Mouse (Mus musculus) heart, embryonic 14.5 days (tissue): ENCODE data around the gene Rtca. TPM values are rescaled to one million over a fixed set of nuclear protein-coding genes. Genes with fewer than 3 reads are reported as not detected.

Source experiments
- ATAC-seq: fragments of 200-750 bp; cut with Nextera tagmentation; 2 replicates; pipeline ENCODE4 v1.8.0; 2017; ENCODE audit warnings: low read depth, moderate TSS enrichment; ENCODE audit not compliant: insufficient number of reproducible peaks, insufficient read depth, low FRiP score
- H3K27ac ChIP-seq, 2 experiments: fragments of 200-500 bp in 1 of 2; fragments of 300-500 bp in 1 of 2; sonication (generic) in 1 of 2; replicated peaks in 1 of 2; 2 replicates each; pipeline ENCODE4 v1.5.1; 2012 to 2014; ENCODE audit warnings: low read depth in 2 of 2, low read length in 2 of 2, control low read depth in 1 of 2, mild to moderate bottlenecking in 1 of 2, mixed read lengths in 1 of 2; ENCODE audit not compliant: control insufficient read depth in 1 of 2, insufficient read depth in 1 of 2
- H3K27me3 ChIP-seq: fragments of 300-500 bp; sonication (generic); 2 replicates; pipeline ENCODE4 v1.6.1; 2014; ENCODE audit warnings: mild to moderate bottlenecking, low read length, control low read depth; ENCODE audit not compliant: control insufficient read depth, insufficient read depth
- H3K36me3 ChIP-seq: fragments of 300-500 bp; sonication (generic); 2 replicates; pipeline ENCODE4 v1.6.1; 2014; ENCODE audit warnings: mild to moderate bottlenecking, control low read depth, low read length, mixed read lengths; ENCODE audit not compliant: control insufficient read depth, insufficient read depth
- H3K4me1 ChIP-seq, 2 experiments: fragments of 200-500 bp in 1 of 2; fragments of 300-500 bp in 1 of 2; sonication (generic) in 1 of 2; 2 replicates each; pipeline ENCODE4 v1.6.1; 2012 to 2014; ENCODE audit warnings: low read length in 2 of 2, control low read depth in 1 of 2, mixed read lengths in 1 of 2; ENCODE audit not compliant: control insufficient read depth in 2 of 2, insufficient read depth in 2 of 2
- H3K4me2 ChIP-seq: fragments of 300-500 bp; sonication (generic); 2 replicates; pipeline ENCODE4 v1.6.1; 2014; ENCODE audit warnings: mild to moderate bottlenecking, low read length
- H3K4me3 ChIP-seq, 2 experiments: fragments of 200-500 bp in 1 of 2; fragments of 300-500 bp in 1 of 2; sonication (generic) in 1 of 2; 2 replicates each; pipeline ENCODE4 v1.5.1; 2012 to 2014; ENCODE audit warnings: low read length in 2 of 2, mild to moderate bottlenecking in 2 of 2, control low read depth in 1 of 2, low read depth in 1 of 2, moderate library complexity in 1 of 2; ENCODE audit not compliant: control insufficient read depth in 1 of 2, insufficient read depth in 1 of 2
- H3K9ac ChIP-seq: fragments of 300-500 bp; sonication (generic); 2 replicates; pipeline ENCODE4 v1.6.1; 2014; ENCODE audit warnings: mild to moderate bottlenecking, low read length
- H3K9me3 ChIP-seq: fragments of 300-500 bp; sonication (generic); 2 replicates; pipeline ENCODE4 v1.6.1; 2016; ENCODE audit warnings: low read length, control low read depth; ENCODE audit not compliant: control insufficient read depth
- WGBS: fragments of 180-500 bp; shearing (Covaris S2); extraction: QIAGEN DNeasy Blood & Tissue Kit; methylation state at CpG from one replicate; pipeline ENCODE4 v1.1.7; 2014; 5-methylcytosine and 5-hydroxymethylcytosine counted together
- polyA plus RNA-seq: library from polyadenylated mRNA; unstranded; fragments of >200 nt; fragmentation: Nextera tagmentation; extraction: Ambion mirVana; gene quantifications from 2 replicates; pipeline ENCODE4 v1.2.1, GENCODE M21; 2014

Rtca gene
- polyA plus RNA-seq = 52.2 and 54.5 TPM in 2 replicates

- no peaks in the 10 kb centered on the region for H3K9me3 ChIP-seq
- peaks cover 6 to 11% of the 10 kb centered on the region in 2 experiments for H3K4me1 ChIP-seq
- ATAC-seq = peak; percentile 90
- peaks cover 38% of the 10 kb centered on the region for H3K36me3 ChIP-seq
- peak within 1 kb of the TSS; percentile 85 for H3K9ac ChIP-seq
- H3K27me3 ChIP-seq = no peaks in the 10 kb centered on the region
- WGBS = under 1% methylated on average over 41 of the region's 44 CpGs
- H3K4me3 ChIP-seq = peak within 1 kb of the TSS; percentile 88 to 94
- H3K4me2 ChIP-seq = peak within 1 kb of the TSS; percentile 79
- H3K27ac ChIP-seq = peak within 1 kb of the TSS in 1 of 2 experiments; percentile 55; a peak in 2 of 4 replicates
Observed at GRCm38 (mm10) chr3:116507772-116508351, at the start of gene Rtca. Gene Rtca (minus strand): TSS chr3:116508208.

DNA sequence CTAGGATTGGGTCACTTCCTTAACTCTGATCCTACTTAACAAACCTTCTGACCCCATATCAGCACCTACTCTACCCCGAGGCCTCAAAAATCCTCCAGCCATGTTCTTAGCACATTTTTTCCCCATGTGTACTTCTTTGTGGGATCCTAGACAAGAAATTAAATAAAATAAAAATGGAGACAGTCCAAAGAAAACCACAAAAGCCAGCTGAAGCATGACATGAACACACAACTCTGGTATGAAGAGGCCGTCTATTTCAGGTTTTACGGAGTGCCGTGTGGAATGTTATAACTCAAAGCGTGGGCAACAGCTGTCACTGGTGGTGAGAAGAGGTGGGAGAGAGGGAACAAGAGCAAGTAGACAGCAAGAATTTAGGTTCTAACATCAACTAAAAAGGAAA is 43.4 kb upstream of the Rtca start:
- Histone ChIP-seq H3K27ac (no peak overlapping the region), H3K4me2 (no peak overlapping the region), H3K4me1 (no peaks in the 10 kb centered on the region), H3K9ac (no peak overlapping the region), H3K27me3 (no peaks in the 10 kb centered on the region), H3K9me3 (no peaks in the 10 kb centered on the region), H3K4me3 (no peak overlapping the region), H3K36me3 (peaks cover 39% of the 10 kb centered on the region)
- WGBS = 84% methylated on average over 5 of the region's 5 CpGs
- ATAC-seq = no peak

DNA sequence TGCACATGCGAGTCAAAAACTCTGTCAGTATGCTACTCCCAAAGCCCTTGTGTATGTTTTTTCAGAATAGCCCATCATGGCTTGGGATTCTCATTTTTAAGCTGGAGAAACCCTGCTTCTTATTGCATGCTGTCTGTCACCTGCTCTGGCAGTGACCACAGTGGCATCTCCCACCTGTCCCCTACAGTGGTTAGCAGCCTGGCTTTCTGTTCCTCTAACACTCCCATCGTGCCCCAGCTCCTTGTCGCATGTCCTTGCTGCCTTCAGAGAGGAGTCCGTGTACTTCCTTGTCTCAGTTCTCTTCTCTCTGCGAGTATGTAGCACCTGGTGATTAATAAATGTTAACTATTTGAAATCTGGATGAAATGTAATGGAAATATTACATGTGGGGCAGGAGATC is 39.4 kb upstream of the Rtca start:
- Histone ChIP-seq H3K27me3 (no peaks in the 10 kb centered on the region), H3K4me2 (no peak overlapping the region), H3K36me3 (peaks cover 68% of the 10 kb centered on the region), H3K9me3 (no peaks in the 10 kb centered on the region), H3K27ac (no peak overlapping the region), H3K4me1 (peaks cover 0 to 2% of the 10 kb centered on the region in 2 experiments; a peak in 1 of 4 replicates), H3K9ac (no peak overlapping the region), H3K4me3 (no peak overlapping the region)
- 92% methylated on average over 5 of the region's 5 CpGs for WGBS
- no peak for ATAC-seq

DNA sequence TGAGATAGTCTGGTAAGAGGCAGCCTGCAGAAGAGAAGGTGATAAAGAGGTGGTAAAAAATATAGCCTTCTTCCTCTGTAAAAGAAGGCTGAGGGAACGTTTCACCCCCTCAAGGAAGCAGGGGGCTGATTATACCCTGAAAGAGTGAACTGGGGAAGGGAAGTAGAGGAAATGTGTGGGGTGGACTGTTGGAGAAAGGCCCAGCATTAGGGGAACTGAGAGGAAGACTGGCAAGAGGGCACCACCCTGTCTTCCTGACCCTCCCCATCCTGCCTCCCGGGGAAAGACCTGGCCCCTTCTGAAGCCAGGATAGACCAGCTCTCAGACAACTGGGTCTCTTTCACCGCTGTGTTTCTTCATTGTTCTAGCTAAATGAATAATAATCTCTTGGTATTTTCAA is 34.5 kb upstream of the Rtca start:
- ATAC-seq = no peak
- H3K9ac ChIP-seq = no peak overlapping the region
- H3K4me3 ChIP-seq = no peak overlapping the region
- H3K27ac ChIP-seq = peak overlapping the region; percentile 3 to 30; a peak in 3 of 4 replicates
- WGBS = 51% methylated on average over 3 of the region's 3 CpGs
- peaks cover 81% of the 10 kb centered on the region for H3K36me3 ChIP-seq
- H3K9me3 ChIP-seq = no peaks in the 10 kb centered on the region
- no peak overlapping the region for H3K4me2 ChIP-seq
- H3K27me3 ChIP-seq = no peaks in the 10 kb centered on the region
- peaks cover 4 to 5% of the 10 kb centered on the region in 2 experiments for H3K4me1 ChIP-seq

- Histone ChIP-seq H3K9me3 (no peaks in the 10 kb centered on the region), H3K4me1 (peaks cover 9 to 10% of the 10 kb centered on the region in 2 experiments), H3K9ac (no peak overlapping the region), H3K4me3 (no peak overlapping the region), H3K27me3 (no peaks in the 10 kb centered on the region), H3K27ac (peak overlapping the region; percentile 3 to 30; a peak in 3 of 4 replicates), H3K36me3 (peaks cover 76% of the 10 kb centered on the region), H3K4me2 (no peak overlapping the region)
- no peak for ATAC-seq
- 74% methylated on average over 2 of the region's 2 CpGs for WGBS
Observed at GRCm38 (mm10) chr3:116542070-116542469, 34.1 kb upstream of the Rtca start.

GRCm38 (mm10) chr3:116537200-116537573 is 29.2 kb upstream of the Rtca start:
- ATAC-seq = no peak
- Histone ChIP-seq H3K4me3 (no peak overlapping the region), H3K36me3 (peaks cover 76% of the 10 kb centered on the region), H3K4me1 (peaks cover 13 to 23% of the 10 kb centered on the region in 2 experiments), H3K9me3 (0 out of 2 replicates have a peak, but pooled peaks cover 2% of the 10 kb centered on the region), H3K27me3 (no peaks in the 10 kb centered on the region), H3K9ac (peak overlapping the region; percentile 45), H3K27ac (peak overlapping the region; percentile 83), H3K4me2 (peak overlapping the region; percentile 59)
- 45% methylated on average over 6 of the region's 6 CpGs for whole genome bisulfite sequencing

- H3K36me3 ChIP-seq = peaks cover 71% of the 10 kb centered on the region
- H3K9ac ChIP-seq = peak overlapping the region; percentile 45
- H3K4me1 ChIP-seq = peaks cover 10 to 23% of the 10 kb centered on the region in 2 experiments
- 0 out of 2 replicates have a peak, but pooled peaks cover 2% of the 10 kb centered on the region for H3K9me3 ChIP-seq
- ATAC-seq = peak; percentile 91
- H3K27me3 ChIP-seq = no peaks in the 10 kb centered on the region
- H3K27ac ChIP-seq = peak overlapping the region; percentile 83
- H3K4me3 ChIP-seq = peak overlapping the region in 1 of 2 experiments; percentile 21; a peak in 1 of 4 replicates
- 10% methylated on average over 16 of the region's 16 CpGs for WGBS
- peak overlapping the region; percentile 59 for H3K4me2 ChIP-seq
Observed at GRCm38 (mm10) chr3:116536428-116537199, 28.6 kb upstream of the Rtca start.
